Mouse (Mus musculus): ENCODE measurements around the gene Naa60.
"Not testable (repeated sequence)": the region's sequence is repeated elsewhere in the genome, so short reads cannot be mapped to it uniquely, and the experiment has no call there.

Gene Naa60

GRCm38 (mm10) chr16:3872216-3873047 is at the start of gene Naa60:
TSS of gene Naa60 (plus strand) at chr16:3872375.
- peak; percentile 83 to 87 for DNase-seq (ENCODE audit: low spot score in 2 of 2)

GRCm38 (mm10) chr16:3828021-3828420 is 44.2 kb upstream of the Naa60 start:
- DNase-seq (ENCODE audit: low spot score in 2 of 2) = no peak

- no peak for DNase-seq (ENCODE audit: low spot score in 2 of 2)
Observed at GRCm38 (mm10) chr16:3829727-3830126, 42.4 kb upstream of the Naa60 start.

GRCm38 (mm10) chr16:3830588-3831109 is 41.5 kb upstream of the Naa60 start, which contains the start of gene Olfr15:
TSS of gene Olfr15 (plus strand) at chr16:3830878.
- DNase-seq (ENCODE audit: low spot score in 2 of 2) = no peak

DNA sequence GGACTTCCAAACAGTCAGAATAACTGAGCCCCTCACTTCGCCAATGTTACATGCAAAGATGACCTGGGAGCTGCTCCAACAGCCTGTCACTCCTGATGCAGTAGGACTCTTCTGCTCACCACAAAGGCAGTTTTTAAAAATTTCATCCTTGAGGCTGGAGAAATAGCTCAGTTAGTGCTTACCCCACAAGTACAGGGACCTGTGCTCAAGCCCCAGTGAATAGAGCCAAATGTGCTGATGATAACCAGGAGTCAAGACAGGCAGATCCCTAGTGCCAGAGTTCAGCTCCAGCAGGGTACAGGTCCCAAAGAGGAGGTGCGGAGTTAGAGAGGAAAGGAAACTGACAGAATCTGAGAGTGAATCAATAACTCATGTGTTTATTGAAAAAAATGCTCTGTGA is 36.7 kb upstream of the Naa60 start:
- DNase-seq (ENCODE audit: low spot score in 2 of 2) = no peak

DNA sequence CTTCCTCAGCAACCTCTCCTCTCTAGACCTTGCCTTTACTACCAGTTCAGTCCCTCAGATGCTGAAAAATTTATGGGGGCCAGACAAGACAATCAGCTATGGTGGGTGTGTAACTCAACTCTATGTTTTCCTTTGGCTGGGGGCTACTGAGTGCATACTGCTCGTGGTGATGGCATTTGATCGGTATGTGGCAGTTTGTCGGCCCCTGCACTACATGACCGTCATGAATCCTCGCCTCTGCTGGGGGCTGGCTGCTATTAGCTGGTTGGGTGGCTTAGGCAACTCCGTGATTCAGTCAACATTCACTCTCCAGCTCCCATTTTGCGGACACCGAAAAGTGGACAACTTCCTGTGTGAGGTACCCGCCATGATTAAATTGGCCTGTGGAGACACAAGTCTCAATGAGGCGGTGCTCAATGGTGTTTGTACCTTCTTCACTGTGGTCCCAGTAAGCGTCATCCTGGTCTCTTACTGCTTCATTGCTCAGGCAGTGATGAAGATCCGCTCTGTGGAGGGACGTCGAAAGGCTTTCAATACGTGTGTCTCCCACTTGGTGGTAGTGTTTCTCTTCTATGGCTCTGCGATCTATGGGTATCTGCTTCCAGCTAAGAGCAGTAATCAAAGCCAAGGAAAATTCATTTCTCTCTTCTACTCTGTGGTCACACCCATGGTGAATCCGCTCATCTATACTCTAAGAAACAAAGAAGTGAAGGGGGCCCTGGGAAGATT is 32.9 kb upstream of the Naa60 start:
- DNase-seq (ENCODE audit: low spot score in 2 of 2) = no peak

GRCm38 (mm10) chr16:3842989-3843388 is 29.2 kb upstream of the Naa60 start:
- DNase-seq (ENCODE audit: low spot score in 2 of 2) = no peak

GRCm38 (mm10) chr16:3843796-3844195 is 28.4 kb upstream of the Naa60 start:
- no peak for DNase-seq (ENCODE audit: low spot score in 2 of 2)

DNA sequence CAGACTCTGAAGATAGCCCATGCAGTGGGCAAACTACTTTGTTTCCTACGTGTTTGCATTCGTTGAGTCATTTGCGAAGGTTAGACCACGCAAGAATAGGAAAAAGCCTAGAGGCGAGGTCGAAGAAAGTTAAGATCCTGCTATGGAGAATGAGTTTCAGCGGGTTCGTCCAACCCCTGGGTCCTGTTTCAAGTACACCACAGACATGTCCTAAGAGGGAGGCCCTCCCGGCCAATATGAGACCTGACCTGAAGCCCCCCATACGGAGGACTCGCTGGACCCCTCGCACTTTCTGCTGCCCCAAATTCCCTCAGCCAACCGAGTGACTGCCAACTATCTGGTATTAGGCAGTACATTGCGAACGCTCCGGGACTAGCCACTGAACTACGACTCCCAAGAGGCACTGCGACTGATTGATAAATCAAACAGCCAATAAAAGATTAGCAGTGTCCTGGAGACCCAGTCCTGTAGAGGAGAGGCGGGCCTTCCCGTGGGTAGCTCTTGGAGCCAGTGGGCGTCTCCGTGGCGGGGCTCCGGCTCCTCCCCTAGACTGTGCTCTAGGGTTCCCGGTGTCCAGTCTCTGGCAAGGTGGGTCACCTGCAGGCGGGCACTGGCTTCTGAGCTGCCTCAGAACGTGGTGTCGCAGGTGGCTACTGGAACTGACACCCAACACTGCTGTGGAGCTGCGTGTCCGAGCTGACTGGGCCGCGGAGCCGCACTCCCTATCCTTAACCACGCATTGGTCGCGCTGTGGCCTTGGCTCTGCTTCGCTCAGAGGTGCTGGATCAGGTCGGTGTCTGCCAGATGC is 25.3 kb upstream of the Naa60 start, which contains the start of gene Zfp174:
Gene Zfp174 (plus strand): TSS at position 558 of the 808 bp plus-strand sequence.
- peak; percentile 94 to 95 for DNase-seq (ENCODE audit: low spot score in 2 of 2)

- no peak for DNase-seq (ENCODE audit: low spot score in 2 of 2)
Observed at GRCm38 (mm10) chr16:3847871-3848270, 24.3 kb upstream of the Naa60 start.

- no peak for DNase-seq (ENCODE audit: low spot score in 2 of 2)
Observed at GRCm38 (mm10) chr16:3848416-3848815, 23.8 kb upstream of the Naa60 start.

- not testable (repeated sequence) for DNase-seq (ENCODE audit: low spot score in 2 of 2)
Observed at GRCm38 (mm10) chr16:3851301-3851700, 20.9 kb upstream of the Naa60 start.

- DNase-seq (ENCODE audit: low spot score in 2 of 2) = no peak
Observed at GRCm38 (mm10) chr16:3852586-3852985, 19.6 kb upstream of the Naa60 start.

- DNase-seq (ENCODE audit: low spot score in 2 of 2) = no peak
Observed at GRCm38 (mm10) chr16:3854437-3855182, 17.6 kb upstream of the Naa60 start.

DNA sequence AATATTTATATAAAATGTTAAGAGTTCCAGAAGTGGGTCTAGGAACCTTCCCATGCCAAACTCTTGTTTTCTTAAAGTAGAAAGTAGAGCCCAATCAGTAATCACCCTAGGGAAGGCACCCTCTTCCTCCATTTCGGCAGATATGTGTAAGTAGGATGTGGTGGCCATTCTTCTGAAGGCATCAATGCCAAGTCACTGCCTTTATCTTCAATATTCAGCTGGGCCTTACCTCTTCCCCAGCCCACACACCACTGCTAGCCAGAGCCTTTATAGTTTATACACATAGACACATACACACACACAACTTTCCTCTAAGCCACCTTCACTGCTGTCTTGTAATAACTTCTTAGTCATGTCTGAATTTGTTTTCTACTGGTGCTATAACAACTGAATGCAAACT is 16.4 kb upstream of the Naa60 start:
- DNase-seq (ENCODE audit: low spot score in 2 of 2) = no peak

DNA sequence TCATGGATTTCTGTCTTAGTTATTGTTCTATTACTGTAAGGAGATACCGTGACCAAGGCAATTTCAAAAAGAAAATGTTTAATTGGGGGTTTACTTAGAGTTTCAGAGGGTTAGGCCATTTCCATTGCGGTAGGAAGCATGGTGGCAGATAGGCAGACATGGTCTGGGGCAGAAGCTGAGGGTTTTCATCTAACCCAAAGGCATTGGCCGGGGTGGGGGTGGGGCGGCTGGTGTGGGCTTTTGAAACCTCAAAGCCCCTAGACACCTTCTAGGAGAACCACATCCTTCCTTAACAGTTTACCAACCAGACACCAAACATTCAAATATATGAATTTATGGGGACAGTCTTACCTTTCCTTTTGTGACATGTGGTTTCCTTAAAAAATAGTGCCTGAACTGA is 12.9 kb upstream of the Naa60 start:
- no peak for DNase-seq (ENCODE audit: low spot score in 2 of 2)

DNA sequence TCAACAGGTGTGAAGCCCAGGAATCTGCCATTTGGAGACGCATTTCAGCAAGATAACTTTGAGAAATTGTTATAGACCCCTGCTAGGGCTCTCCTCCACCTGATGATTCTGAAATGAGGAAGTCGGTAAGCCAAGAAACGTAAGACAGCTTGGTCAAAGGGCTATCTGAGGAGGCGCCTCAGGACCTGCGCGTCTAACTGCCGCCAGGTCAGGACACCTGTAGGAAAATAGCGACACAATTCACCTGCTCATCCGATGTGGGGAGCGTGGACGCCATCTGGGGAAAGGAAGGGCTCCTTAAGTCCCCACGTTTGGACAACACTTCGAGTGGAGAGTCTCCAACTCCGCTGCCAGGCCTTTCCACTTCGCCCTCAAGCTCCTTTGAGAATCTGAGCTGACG is 360 bp upstream of the Naa60 start:
- DNase-seq (ENCODE audit: low spot score in 2 of 2) = no peak

DNA sequence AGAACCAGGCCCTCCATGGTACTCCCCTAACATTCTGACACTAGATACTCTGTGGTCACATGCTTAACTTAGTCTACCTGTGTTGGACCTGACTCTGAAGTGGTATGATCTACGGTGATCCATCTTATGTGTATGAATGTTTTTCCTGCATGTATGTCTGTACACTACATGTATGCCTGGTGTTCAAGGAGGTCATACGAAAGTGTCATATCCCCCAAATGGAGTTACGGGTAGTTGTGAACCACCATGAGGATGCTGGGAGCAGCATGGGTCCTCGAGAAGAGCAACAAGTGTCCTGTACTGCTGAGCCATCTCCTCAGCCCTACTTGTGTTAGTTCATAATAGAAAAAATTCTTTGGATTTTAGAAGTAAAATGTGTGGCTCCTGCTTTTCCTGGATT is 4.2 kb downstream of the Naa60 start:
- DNase-seq (ENCODE audit: low spot score in 2 of 2) = no peak

DNA sequence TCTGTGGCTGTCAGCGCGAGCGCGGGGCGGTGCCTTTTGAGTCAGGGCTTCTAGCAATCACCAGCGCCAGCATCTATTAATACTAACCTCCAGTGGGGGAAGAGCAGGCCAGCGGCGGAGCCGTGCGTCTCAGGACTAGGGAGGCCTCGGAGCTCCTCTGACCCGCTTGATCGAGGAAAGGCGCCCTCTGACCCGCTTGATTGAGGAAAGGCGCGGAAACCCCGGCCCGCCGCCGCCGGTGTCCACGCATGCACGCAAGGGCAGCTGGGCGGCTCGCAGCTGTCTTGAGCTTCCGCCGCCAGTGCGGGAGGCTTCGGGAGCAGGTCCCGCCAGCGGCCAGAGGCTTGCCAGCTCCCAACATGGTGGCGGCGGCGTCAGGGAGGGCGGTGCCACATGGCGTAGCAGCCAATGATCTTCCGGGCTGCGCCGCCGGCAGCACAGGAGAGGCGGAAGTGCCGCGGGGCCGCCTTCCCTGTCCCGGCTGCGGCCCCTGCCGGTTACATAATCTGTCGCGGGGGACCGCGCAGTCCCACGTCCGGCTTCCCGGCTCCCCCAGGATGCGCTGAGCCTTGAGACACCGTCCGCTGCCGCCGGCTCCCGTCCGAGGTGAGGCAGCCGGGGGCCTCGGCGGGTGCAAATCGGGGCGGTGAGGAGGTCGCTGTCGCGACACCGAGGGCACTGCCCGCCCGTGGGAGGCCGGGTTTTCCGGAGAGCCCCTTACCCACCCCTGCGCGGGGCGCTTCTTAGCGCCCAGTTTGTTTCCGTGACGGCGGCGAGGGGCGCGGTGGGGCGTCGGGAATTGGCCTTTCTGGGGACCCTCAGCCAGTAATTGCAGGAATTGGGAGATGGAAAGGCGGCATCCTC is 12.3 kb downstream of the Naa60 start, which contains the start of the genes Zfp597 and Gm20695:
Gene Zfp597 (minus strand): TSS at position 361 of the 864 bp plus-strand sequence.
Gene Gm20695 (plus strand): TSS at position 448 of the 864 bp plus-strand sequence.
- peak; percentile 78 to 91 for DNase-seq (ENCODE audit: low spot score in 2 of 2)

All from left cerebral cortex, adult 9 months (tissue).